In genomic region chr12:24584835-24585234, GRCm38 (mm10) we compare ENCODE assay signal across 19 mouse cellular contexts. TPM values are rescaled to one million over a fixed set of nuclear protein-coding genes. Genes with fewer than 3 reads are reported as not detected.
DNase-seq lines count a peak whose midpoint lies in the region; ATAC-seq lines count a peak whose summit lies in the region.
"Had no signal": no experiment of that assay in that cellular context is flagged by ENCODE, and none has a peak within 500 bp of the region (broad histone marks: within the 10 kb centered on the region; RNA-seq: fewer than 3 reads in every experiment).

No protein-coding gene starts in this region.

- H3K4me2 ChIP-seq in forebrain, embryonic 15.5 days (replicated peaks): no peak overlapping the region
- no peak overlapping the region for H3K4me2 ChIP-seq in forebrain, embryonic 11.5 days (ENCODE audit: low read depth, low read length, severe bottlenecking)
- H3K4me2 ChIP-seq: embryonic facial prominence, embryonic 13.5 days; heart, embryonic 15.5 days; kidney, embryonic 15.5 days; lung, embryonic 15.5 days; neural tube, embryonic 12.5 days had no signal

- DNase-seq in forebrain, embryonic 11.5 days (ENCODE audit: low spot score): no peak
- DNase-seq in heart, adult 8-10 months (ENCODE audit: low spot score): peak; percentile 36
- no peak for DNase-seq in heart, embryonic 10.5 days (ENCODE audit: low spot score)
- DNase-seq in right cerebral cortex, adult 18-20 months: peak; percentile 46
- DNase-seq in right cerebral cortex, postnatal 25 days: no peak
- DNase-seq in skeletal muscle tissue, adult 2 months (ENCODE audit: low read depth, low spot score): peak; percentile 21
- no peak for DNase-seq in kidney, postnatal 4 days
- DNase-seq: adrenal gland, adult 2 months; B cell, adult 2 months; cerebellum, postnatal 25 days; liver had no signal

- H3K27ac ChIP-seq in forebrain, embryonic 15.5 days (replicated peaks): no peak overlapping the region
- no peak overlapping the region for H3K27ac ChIP-seq in forebrain, embryonic 11.5 days (ENCODE audit: low read depth, low read length)
- no peak overlapping the region for H3K27ac ChIP-seq in heart, embryonic 10.5 days
- H3K27ac ChIP-seq: embryonic facial prominence, embryonic 13.5 days; kidney, embryonic 15.5 days; left cerebral cortex, adult 2 months; lung, embryonic 15.5 days; neural tube, embryonic 12.5 days had no signal

- 70% methylated on average over 8 of the region's 8 CpGs for WGBS in forebrain, embryonic 15.5 days
- WGBS in forebrain, embryonic 11.5 days: 90% methylated on average over 8 of the region's 8 CpGs
- 90% methylated on average over 8 of the region's 8 CpGs for WGBS in heart, embryonic 10.5 days

- H3K4me3 ChIP-seq in forebrain, embryonic 15.5 days: no peak overlapping the region
- H3K4me3 ChIP-seq in forebrain, embryonic 11.5 days (ENCODE audit: low read depth, low read length): no peak overlapping the region
- no peak overlapping the region for H3K4me3 ChIP-seq in heart, embryonic 10.5 days
- H3K4me3 ChIP-seq: embryonic facial prominence, embryonic 13.5 days; heart, embryonic 15.5 days; kidney, embryonic 15.5 days; left cerebral cortex, adult 2 months; lung, embryonic 15.5 days; neural tube, embryonic 12.5 days had no signal

- no peaks in the 10 kb centered on the region for H3K4me1 ChIP-seq in forebrain, embryonic 15.5 days
- no peaks in the 10 kb centered on the region for H3K4me1 ChIP-seq in forebrain, embryonic 11.5 days (replicated peaks; ENCODE audit: control insufficient read depth, insufficient read depth, low read length)
- peaks cover 9% of the 10 kb centered on the region for H3K4me1 ChIP-seq in heart, embryonic 10.5 days
- H3K4me1 ChIP-seq: embryonic facial prominence, embryonic 13.5 days; lung, embryonic 15.5 days; neural tube, embryonic 12.5 days had no signal

- 0 out of 2 replicates have a peak, but pooled peaks have one; percentile 35 for ATAC-seq in forebrain, embryonic 15.5 days (replicated peaks)
- ATAC-seq in forebrain, embryonic 11.5 days (replicated peaks; ENCODE audit: low FRiP score): no peak
- ATAC-seq: midbrain, embryonic 16.5 days had no signal

- H3K27me3 ChIP-seq in forebrain, embryonic 15.5 days: no peaks in the 10 kb centered on the region
- H3K27me3 ChIP-seq in forebrain, embryonic 11.5 days (ENCODE audit: control insufficient read depth, insufficient read depth, low read length): no peaks in the 10 kb centered on the region
- H3K27me3 ChIP-seq in heart, embryonic 10.5 days (ENCODE audit: insufficient read depth, poor library complexity, severe bottlenecking): no peaks in the 10 kb centered on the region
- H3K27me3 ChIP-seq: embryonic facial prominence, embryonic 13.5 days; heart, embryonic 15.5 days; kidney, embryonic 15.5 days; lung, embryonic 15.5 days; neural tube, embryonic 12.5 days had no signal

- no peaks in the 10 kb centered on the region for H3K9me3 ChIP-seq in forebrain, embryonic 15.5 days
- no peaks in the 10 kb centered on the region for H3K9me3 ChIP-seq in forebrain, embryonic 11.5 days (ENCODE audit: control insufficient read depth, low read length)
- H3K9me3 ChIP-seq in heart, embryonic 10.5 days: no peaks in the 10 kb centered on the region
- H3K9me3 ChIP-seq: embryonic facial prominence, embryonic 13.5 days; heart, embryonic 15.5 days; kidney, embryonic 15.5 days; lung, embryonic 15.5 days; neural tube, embryonic 12.5 days had no signal

- H3K9ac ChIP-seq in forebrain, embryonic 15.5 days (replicated peaks): no peak overlapping the region
- no peak overlapping the region for H3K9ac ChIP-seq in forebrain, embryonic 11.5 days (ENCODE audit: low read length)
- H3K9ac ChIP-seq: embryonic facial prominence, embryonic 13.5 days; heart, embryonic 15.5 days; kidney, embryonic 15.5 days; lung, embryonic 15.5 days; neural tube, embryonic 12.5 days had no signal

- no peaks in the 10 kb centered on the region for H3K36me3 ChIP-seq in forebrain, embryonic 15.5 days
- H3K36me3 ChIP-seq in forebrain, embryonic 11.5 days (ENCODE audit: control insufficient read depth, insufficient read depth, low read length): no peaks in the 10 kb centered on the region
- peaks cover 77% of the 10 kb centered on the region for H3K36me3 ChIP-seq in heart, embryonic 10.5 days
- H3K36me3 ChIP-seq: embryonic facial prominence, embryonic 13.5 days; heart, embryonic 15.5 days; lung, embryonic 15.5 days; neural tube, embryonic 12.5 days had no signal

RNA-seq across cellular contexts. Expression of gene Grhl1, which starts 12.8 kb away (rescaled TPM):
- polyA plus RNA-seq in forebrain, embryonic 15.5 days (2015; fragmentation: Nextera tagmentation; extraction: Ambion mirVana): 0.59 and 0.84 TPM in 2 replicates
- 0.40 and 0.61 TPM in 2 replicates for polyA plus RNA-seq in forebrain, embryonic 11.5 days (2014; fragmentation: Nextera tagmentation; extraction: Ambion mirVana)
- total RNA-seq in heart, adult 8-10 months (2022): under 1 TPM; 0.32 to 0.87 (median 0.75) TPM
- 4.1 and 5.1 TPM in 2 replicates for polyA plus RNA-seq in heart, embryonic 10.5 days (2016; fragmentation: Nextera tagmentation; extraction: Ambion mirVana)

Comparison
In these comparisons a context has a peak if more than half of its experiments do, and no peak if none do; other contexts are left out.
1. DNase-seq: peak in heart, adult 8-10 months (single experiment), right cerebral cortex, adult 18-20 months (single experiment) and skeletal muscle tissue, adult 2 months (single experiment); none in forebrain, embryonic 11.5 days (single experiment), heart, embryonic 10.5 days (single experiment), right cerebral cortex, postnatal 25 days (single experiment) and kidney, postnatal 4 days (0 of 2).